Mouse (Mus musculus): ENCODE results near the gene Olfr1013. TPM values are rescaled to one million over a fixed set of nuclear protein-coding genes. Genes with fewer than 3 reads are reported as not detected.

The Olfr1013 gene
- polyA plus RNA-seq (2014; fragmentation: Nextera tagmentation; extraction: Ambion mirVana): not detected in 2 replicates

- DNase-seq (ENCODE audit: low spot score) (no peak), ATAC-seq (replicated peaks; ENCODE audit: low FRiP score) (no peak)
- Histone ChIP-seq H3K4me2 (no peak within 1 kb of the TSS), H3K4me3 (ENCODE audit: low read depth, low read length) (no peak within 1 kb of the TSS), H3K36me3 (ENCODE audit: control insufficient read depth, insufficient read depth, low read length) (no peaks in the 10 kb centered on the region), H3K9ac (ENCODE audit: low read depth, low read length) (no peak within 1 kb of the TSS), H3K9me3 (ENCODE audit: control insufficient read depth, low read length) (no peaks in the 10 kb centered on the region), H3K27ac (ENCODE audit: low read depth, low read length) (no peak within 1 kb of the TSS), H3K27me3 (replicated peaks; ENCODE audit: control insufficient read depth, insufficient read depth, low read length) (no peaks in the 10 kb centered on the region), H3K4me1 (replicated peaks; ENCODE audit: control insufficient read depth, insufficient read depth, low read length) (no peaks in the 10 kb centered on the region)
These were observed at the start of gene Olfr1013 for GRCm38 (mm10) chr2:85766798-85767197. Gene Olfr1013, plus strand, starts transcription at chr2:85767098.

- WGBS: 11% methylated on average over 3 of the region's 3 CpGs
- Histone ChIP-seq H3K27me3 (replicated peaks; ENCODE audit: control insufficient read depth, insufficient read depth, low read length) (no peaks in the 10 kb centered on the region), H3K9ac (ENCODE audit: low read depth, low read length) (no peak overlapping the region), H3K4me3 (ENCODE audit: low read depth, low read length) (no peak overlapping the region), H3K36me3 (ENCODE audit: control insufficient read depth, insufficient read depth, low read length) (no peaks in the 10 kb centered on the region), H3K4me2 (no peak overlapping the region), H3K4me1 (replicated peaks; ENCODE audit: control insufficient read depth, insufficient read depth, low read length) (no peaks in the 10 kb centered on the region), H3K27ac (ENCODE audit: low read depth, low read length) (no peak overlapping the region), H3K9me3 (ENCODE audit: control insufficient read depth, low read length) (no peaks in the 10 kb centered on the region)
- DNase-seq (ENCODE audit: low spot score) (no peak), ATAC-seq (replicated peaks; ENCODE audit: low FRiP score) (no peak)
These were observed 41.1 kb upstream of the Olfr1013 start for GRCm38 (mm10) chr2:85725793-85726192.

DNA sequence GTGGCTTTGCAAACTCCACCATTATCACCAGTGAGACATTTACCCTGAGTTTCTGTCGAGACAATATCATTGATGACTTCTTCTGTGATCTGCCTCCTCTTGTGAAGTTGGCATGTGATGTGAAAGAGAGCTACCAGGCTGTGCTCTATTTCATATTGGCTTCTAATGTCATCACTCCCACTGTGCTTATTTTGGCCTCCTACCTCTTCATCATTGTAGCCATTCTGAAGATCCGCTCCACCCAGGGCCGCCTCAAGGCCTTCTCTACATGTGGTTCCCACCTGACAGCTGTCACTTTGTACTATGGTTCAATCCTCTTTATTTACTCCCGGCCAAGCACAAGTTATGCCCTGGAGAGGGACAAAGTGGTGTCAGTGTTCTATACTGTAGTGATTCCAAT lies 13.1 kb upstream of the Olfr1013 start:
- 81% methylated on average over 4 of the region's 4 CpGs for WGBS
- Histone ChIP-seq H3K4me1 (replicated peaks; ENCODE audit: control insufficient read depth, insufficient read depth, low read length) (no peaks in the 10 kb centered on the region), H3K9me3 (ENCODE audit: control insufficient read depth, low read length) (no peaks in the 10 kb centered on the region), H3K27me3 (replicated peaks; ENCODE audit: control insufficient read depth, insufficient read depth, low read length) (no peaks in the 10 kb centered on the region), H3K27ac (ENCODE audit: low read depth, low read length) (no peak overlapping the region), H3K4me2 (no peak overlapping the region), H3K4me3 (ENCODE audit: low read depth, low read length) (no peak overlapping the region), H3K9ac (ENCODE audit: low read depth, low read length) (no peak overlapping the region), H3K36me3 (ENCODE audit: control insufficient read depth, insufficient read depth, low read length) (no peaks in the 10 kb centered on the region)
- DNase-seq (ENCODE audit: low spot score) (no peak), ATAC-seq (replicated peaks; ENCODE audit: low FRiP score) (no peak)

- no peak within 1 kb of the TSS for H3K9ac ChIP-seq (ENCODE audit: low read depth, low read length)
- no peaks in the 10 kb centered on the region for H3K36me3 ChIP-seq (ENCODE audit: control insufficient read depth, insufficient read depth, low read length)
- no peaks in the 10 kb centered on the region for H3K4me1 ChIP-seq (replicated peaks; ENCODE audit: control insufficient read depth, insufficient read depth, low read length)
- WGBS: 60% methylated on average over 1 of the region's 1 CpGs
- no peak within 1 kb of the TSS for H3K27ac ChIP-seq (ENCODE audit: low read depth, low read length)
- H3K4me2 ChIP-seq: no peak within 1 kb of the TSS
- DNase-seq (ENCODE audit: low spot score): no peak
- ATAC-seq (replicated peaks; ENCODE audit: low FRiP score): no peak
- no peaks in the 10 kb centered on the region for H3K9me3 ChIP-seq (ENCODE audit: control insufficient read depth, low read length)
- H3K27me3 ChIP-seq (replicated peaks; ENCODE audit: control insufficient read depth, insufficient read depth, low read length): no peaks in the 10 kb centered on the region
- H3K4me3 ChIP-seq (ENCODE audit: low read depth, low read length): no peak within 1 kb of the TSS
These were observed 4.2 kb upstream of the Olfr1013 start, which contains the start of gene Olfr1012 for GRCm38 (mm10) chr2:85762666-85763065. Gene Olfr1012, minus strand, starts transcription at chr2:85762766.

DNA sequence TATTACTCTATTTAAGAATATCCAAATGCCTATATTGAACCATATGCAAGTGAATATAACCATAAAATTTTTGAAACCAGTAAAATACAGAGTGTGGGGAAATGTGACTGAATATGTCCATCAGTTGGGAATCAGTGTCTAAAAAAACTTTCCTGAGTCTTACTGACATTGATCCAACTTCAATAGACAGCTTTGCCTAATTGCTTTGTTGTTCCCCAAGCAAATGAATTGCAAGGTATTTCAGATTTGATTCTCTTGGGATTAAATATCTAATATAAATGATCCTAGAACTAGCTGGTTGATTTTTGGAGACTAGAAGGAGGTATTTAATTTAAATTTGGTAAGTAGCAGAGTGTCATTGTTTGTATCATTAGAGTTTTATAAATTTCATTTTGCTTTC lies 5.5 kb downstream of the Olfr1013 start, which contains the start of gene Olfr1014:
Gene Olfr1014, plus strand, starts transcription at position 301 of the 400 bp plus-strand sequence.
- Histone ChIP-seq H3K9me3 (ENCODE audit: control insufficient read depth, low read length) (no peaks in the 10 kb centered on the region), H3K4me3 (ENCODE audit: low read depth, low read length) (no peak within 1 kb of the TSS), H3K9ac (ENCODE audit: low read depth, low read length) (no peak within 1 kb of the TSS), H3K27ac (ENCODE audit: low read depth, low read length) (no peak within 1 kb of the TSS), H3K4me2 (no peak within 1 kb of the TSS), H3K27me3 (replicated peaks; ENCODE audit: control insufficient read depth, insufficient read depth, low read length) (no peaks in the 10 kb centered on the region), H3K4me1 (replicated peaks; ENCODE audit: control insufficient read depth, insufficient read depth, low read length) (no peaks in the 10 kb centered on the region), H3K36me3 (ENCODE audit: control insufficient read depth, insufficient read depth, low read length) (no peaks in the 10 kb centered on the region)
- DNase-seq (ENCODE audit: low spot score) (no peak), ATAC-seq (replicated peaks; ENCODE audit: low FRiP score) (no peak)

DNA sequence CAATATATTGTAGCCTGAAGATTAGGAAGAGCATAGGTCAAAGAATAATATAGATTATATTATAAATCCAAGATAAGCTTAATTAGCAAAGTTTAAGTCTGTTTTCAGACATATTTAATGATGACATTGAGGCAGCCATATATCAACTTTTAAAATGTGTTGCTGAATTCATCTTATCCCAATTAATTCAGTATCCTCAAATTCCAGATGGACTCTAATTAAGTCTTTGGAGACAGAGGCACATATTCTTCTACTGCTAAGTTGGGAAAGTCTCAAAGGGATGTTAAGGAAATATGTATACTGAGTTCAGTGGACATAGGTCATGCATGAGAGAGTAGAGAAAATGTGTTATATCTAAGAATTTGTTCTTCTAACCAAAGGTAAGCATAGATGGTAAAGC lies 14.8 kb downstream of the Olfr1013 start, which contains the start of gene Olfr1015:
Gene Olfr1015, plus strand, starts transcription at position 301 of the 400 bp plus-strand sequence.
- no peaks in the 10 kb centered on the region for H3K36me3 ChIP-seq (ENCODE audit: control insufficient read depth, insufficient read depth, low read length)
- no peaks in the 10 kb centered on the region for H3K9me3 ChIP-seq (ENCODE audit: control insufficient read depth, low read length)
- H3K4me3 ChIP-seq (ENCODE audit: low read depth, low read length): no peak within 1 kb of the TSS
- H3K27me3 ChIP-seq (replicated peaks; ENCODE audit: control insufficient read depth, insufficient read depth, low read length): no peaks in the 10 kb centered on the region
- H3K9ac ChIP-seq (ENCODE audit: low read depth, low read length): no peak within 1 kb of the TSS
- H3K4me1 ChIP-seq (replicated peaks; ENCODE audit: control insufficient read depth, insufficient read depth, low read length): no peaks in the 10 kb centered on the region
- no peak within 1 kb of the TSS for H3K27ac ChIP-seq (ENCODE audit: low read depth, low read length)
- no peak within 1 kb of the TSS for H3K4me2 ChIP-seq
- DNase-seq (ENCODE audit: low spot score): no peak
- no peak for ATAC-seq (replicated peaks; ENCODE audit: low FRiP score)

- 58% methylated on average over 2 of the region's 2 CpGs for WGBS
- Histone ChIP-seq H3K4me2 (no peak overlapping the region), H3K4me1 (replicated peaks; ENCODE audit: control insufficient read depth, insufficient read depth, low read length) (no peaks in the 10 kb centered on the region)
These were observed 25.4 kb downstream of the Olfr1013 start for GRCm38 (mm10) chr2:85792331-85792730.

DNA sequence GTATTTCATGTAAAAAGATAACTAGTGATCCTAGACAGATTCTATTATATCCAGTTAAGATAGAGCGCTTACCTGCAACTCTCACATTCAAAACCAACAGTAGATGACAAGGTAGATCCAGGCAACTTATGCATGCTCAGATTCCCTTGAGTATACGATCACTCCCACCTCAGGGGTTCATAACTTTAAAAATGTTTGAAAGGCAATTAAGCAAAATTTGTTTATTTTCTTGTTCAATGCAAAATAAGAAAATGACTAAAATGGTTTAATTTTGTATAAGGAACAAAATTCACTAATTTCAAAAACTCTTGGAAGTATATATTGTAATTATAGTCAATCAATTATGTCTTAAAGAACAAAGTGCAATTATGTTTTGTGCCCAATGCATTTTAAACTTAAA lies 35.5 kb downstream of the Olfr1013 start, which contains the start of gene Olfr1016:
Gene Olfr1016, minus strand, starts transcription at position 101 of the 400 bp plus-strand sequence.
- Histone ChIP-seq H3K4me3 (ENCODE audit: low read depth, low read length) (no peak within 1 kb of the TSS), H3K27ac (ENCODE audit: low read depth, low read length) (no peak within 1 kb of the TSS), H3K36me3 (ENCODE audit: control insufficient read depth, insufficient read depth, low read length) (no peaks in the 10 kb centered on the region), H3K9ac (ENCODE audit: low read depth, low read length) (no peak within 1 kb of the TSS), H3K9me3 (ENCODE audit: control insufficient read depth, low read length) (no peaks in the 10 kb centered on the region), H3K27me3 (replicated peaks; ENCODE audit: control insufficient read depth, insufficient read depth, low read length) (no peaks in the 10 kb centered on the region), H3K4me1 (replicated peaks; ENCODE audit: control insufficient read depth, insufficient read depth, low read length) (no peaks in the 10 kb centered on the region), H3K4me2 (no peak within 1 kb of the TSS)
- no peak for DNase-seq (ENCODE audit: low spot score)
- no peak for ATAC-seq (replicated peaks; ENCODE audit: low FRiP score)
- 84% methylated on average over 2 of the region's 2 CpGs for WGBS

More at GRCm38 (mm10) chr2:85792331-85792730, 25.4 kb downstream of the Olfr1013 start:
- Histone ChIP-seq H3K27me3 (replicated peaks; ENCODE audit: control insufficient read depth, insufficient read depth, low read length) (no peaks in the 10 kb centered on the region), H3K9me3 (ENCODE audit: control insufficient read depth, low read length) (no peaks in the 10 kb centered on the region), H3K9ac (ENCODE audit: low read depth, low read length) (no peak overlapping the region), H3K27ac (ENCODE audit: low read depth, low read length) (no peak overlapping the region), H3K4me3 (ENCODE audit: low read depth, low read length) (no peak overlapping the region), H3K36me3 (ENCODE audit: control insufficient read depth, insufficient read depth, low read length) (no peaks in the 10 kb centered on the region)
- no peak for DNase-seq (ENCODE audit: low spot score)
- peak; percentile 34; the same call in 1 of the 2 replicates for ATAC-seq (replicated peaks; ENCODE audit: low FRiP score)

DNA sequence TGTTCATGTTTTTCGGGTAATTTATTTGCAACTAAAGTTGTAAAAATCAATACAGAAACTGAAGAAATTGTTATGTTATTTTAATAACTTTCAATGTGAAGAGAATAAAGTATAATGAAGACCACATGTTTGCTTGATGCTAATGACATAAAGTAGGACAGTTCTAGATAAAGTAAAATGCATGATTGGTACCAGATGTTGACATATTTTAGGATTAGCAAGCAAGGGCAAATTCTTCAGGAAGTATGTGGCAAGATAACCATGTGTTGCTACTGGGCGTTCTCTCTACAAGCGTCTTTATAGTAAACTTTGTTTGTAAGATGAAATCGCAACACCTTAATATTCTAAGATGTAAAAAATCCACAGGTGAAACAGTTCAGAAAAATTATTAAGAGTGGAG lies 37.6 kb downstream of the Olfr1013 start:
- no peak overlapping the region for H3K4me2 ChIP-seq
- H3K27ac ChIP-seq (ENCODE audit: low read depth, low read length): no peak overlapping the region
- no peak overlapping the region for H3K4me3 ChIP-seq (ENCODE audit: low read depth, low read length)
- H3K9me3 ChIP-seq (ENCODE audit: control insufficient read depth, low read length): no peaks in the 10 kb centered on the region
- WGBS: 75% methylated on average over 4 of the region's 4 CpGs
- DNase-seq (ENCODE audit: low spot score) (no peak), ATAC-seq (replicated peaks; ENCODE audit: low FRiP score) (no peak)
- no peaks in the 10 kb centered on the region for H3K36me3 ChIP-seq (ENCODE audit: control insufficient read depth, insufficient read depth, low read length)
- H3K4me1 ChIP-seq (replicated peaks; ENCODE audit: control insufficient read depth, insufficient read depth, low read length): no peaks in the 10 kb centered on the region
- no peaks in the 10 kb centered on the region for H3K27me3 ChIP-seq (replicated peaks; ENCODE audit: control insufficient read depth, insufficient read depth, low read length)
- H3K9ac ChIP-seq (ENCODE audit: low read depth, low read length): no peak overlapping the region
